Mouse (Mus musculus) heart, embryonic 16.5 days (tissue): Measurements from ENCODE around the gene Igf1r. TPM values are rescaled to one million over a fixed set of nuclear protein-coding genes. Genes with fewer than 3 reads are reported as not detected.

Experiments used
- ATAC-seq: fragments of 200-750 bp; cut with Nextera tagmentation; replicated peaks from 2 replicates; pipeline ENCODE4 v1.8.0; 2017; ENCODE audit warnings: moderate number of reproducible peaks; ENCODE audit not compliant: insufficient read depth, low FRiP score; ENCODE audit errors: extremely low read depth
- H3K27ac ChIP-seq: fragments of 300-500 bp; sonication (generic); 2 replicates; pipeline ENCODE4 v1.5.1; 2014; ENCODE audit warnings: mild to moderate bottlenecking, low read length, control low read depth, moderate library complexity
- H3K27me3 ChIP-seq: fragments of 300-500 bp; sonication (generic); 2 replicates; pipeline ENCODE4 v1.6.1; 2014; ENCODE audit warnings: low read length, mixed read lengths; ENCODE audit not compliant: control insufficient read depth, insufficient read depth
- H3K36me3 ChIP-seq: fragments of 300-500 bp; sonication (generic); 2 replicates; pipeline ENCODE4 v1.6.1; 2014; ENCODE audit not compliant: control insufficient read depth, insufficient read depth
- H3K4me1 ChIP-seq: fragments of 300-500 bp; sonication (generic); 2 replicates; pipeline ENCODE4 v1.6.1; 2014; ENCODE audit warnings: low read length, mixed read lengths; ENCODE audit not compliant: control insufficient read depth, insufficient read depth
- H3K4me2 ChIP-seq: fragments of 300-500 bp; sonication (generic); 2 replicates; pipeline ENCODE4 v1.6.1; 2014; ENCODE audit warnings: low read depth, mild to moderate bottlenecking, control low read depth, low read length
- H3K4me3 ChIP-seq: fragments of 300-500 bp; sonication (generic); 2 replicates; pipeline ENCODE4 v1.5.1; 2014; ENCODE audit warnings: mild to moderate bottlenecking, control low read depth, low read length
- H3K9ac ChIP-seq: fragments of 300-500 bp; sonication (generic); 2 replicates; pipeline ENCODE4 v1.6.1; 2014; ENCODE audit warnings: low read length, control low read depth
- H3K9me3 ChIP-seq: fragments of 300-500 bp; sonication (generic); replicated peaks from 2 replicates; pipeline ENCODE4 v1.6.1; 2016; ENCODE audit warnings: low read length; ENCODE audit not compliant: control insufficient read depth
- WGBS: fragments of 180-500 bp; shearing (Covaris S2); extraction: QIAGEN DNeasy Blood & Tissue Kit; methylation state at CpG from one replicate; pipeline ENCODE4 v1.1.7; 2014; 5-methylcytosine and 5-hydroxymethylcytosine counted together
- polyA plus RNA-seq: library from polyadenylated mRNA; unstranded; fragments of >200 nt; fragmentation: Nextera tagmentation; extraction: Ambion mirVana; gene quantifications from 2 replicates; pipeline ENCODE4 v1.2.1, GENCODE M21; 2015

The Igf1r gene
- polyA plus RNA-seq, 1 experiment from 2014 or later = 16.4 TPM

GRCm38 (mm10) chr7:68059690-68060089 lies 107.1 kb downstream of the Igf1r start:
- WGBS = 78% methylated on average over 6 of the region's 6 CpGs

DNA sequence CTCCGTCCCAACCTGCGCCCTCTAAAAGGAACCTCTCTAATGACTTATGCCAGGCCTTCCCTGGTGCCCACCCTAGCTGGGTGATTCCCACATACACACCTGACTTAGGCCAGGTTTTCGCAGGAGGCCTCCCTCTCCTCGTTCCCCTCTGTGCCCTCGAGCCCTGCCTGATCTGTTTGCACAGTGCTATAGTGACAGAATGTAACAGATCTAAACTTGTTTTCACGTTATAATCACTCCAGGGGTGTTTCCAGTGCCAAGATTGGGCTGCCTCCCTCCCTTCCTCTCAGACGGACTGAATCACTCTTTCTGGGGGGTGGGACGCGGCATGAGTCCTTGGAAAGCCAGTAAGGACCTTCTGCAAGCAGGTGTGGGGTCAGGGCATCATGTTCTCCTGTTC lies 108.8 kb downstream of the Igf1r start:
- no peak overlapping the region for H3K27ac ChIP-seq
- H3K27me3 ChIP-seq = no peaks in the 10 kb centered on the region
- H3K4me2 ChIP-seq = no peak overlapping the region
- no peak overlapping the region for H3K9ac ChIP-seq
- H3K4me3 ChIP-seq = no peak overlapping the region
- H3K9me3 ChIP-seq = no peaks in the 10 kb centered on the region
- H3K4me1 ChIP-seq = peaks cover 42% of the 10 kb centered on the region
- H3K36me3 ChIP-seq = no peaks in the 10 kb centered on the region
- no peak for ATAC-seq
- WGBS = 67% methylated on average over 9 of the region's 9 CpGs

More at GRCm38 (mm10) chr7:68059690-68060089, 107.1 kb downstream of the Igf1r start:
- H3K27me3 ChIP-seq = no peaks in the 10 kb centered on the region
- H3K27ac ChIP-seq = no peak overlapping the region
- no peak overlapping the region for H3K4me3 ChIP-seq
- H3K9ac ChIP-seq = no peak overlapping the region
- no peaks in the 10 kb centered on the region for H3K9me3 ChIP-seq
- ATAC-seq = no peak
- H3K36me3 ChIP-seq = no peaks in the 10 kb centered on the region
- peaks cover 34% of the 10 kb centered on the region for H3K4me1 ChIP-seq
- no peak overlapping the region for H3K4me2 ChIP-seq

- no peaks in the 10 kb centered on the region for H3K9me3 ChIP-seq
- H3K9ac ChIP-seq = no peak overlapping the region
- H3K4me1 ChIP-seq = peaks cover 43% of the 10 kb centered on the region
- H3K4me2 ChIP-seq = no peak overlapping the region
- H3K27ac ChIP-seq = no peak overlapping the region
- H3K27me3 ChIP-seq = no peaks in the 10 kb centered on the region
- no peak for ATAC-seq
- WGBS = 69% methylated on average over 13 of the region's 13 CpGs
- H3K4me3 ChIP-seq = no peak overlapping the region
- H3K36me3 ChIP-seq = no peaks in the 10 kb centered on the region
Observed at GRCm38 (mm10) chr7:68062170-68062848, 109.7 kb downstream of the Igf1r start.

- H3K4me1 ChIP-seq = peaks cover 43% of the 10 kb centered on the region
- H3K27me3 ChIP-seq = no peaks in the 10 kb centered on the region
- WGBS = 56% methylated on average over 5 of the region's 5 CpGs
- H3K4me2 ChIP-seq = no peak overlapping the region
- H3K27ac ChIP-seq = no peak overlapping the region
- no peaks in the 10 kb centered on the region for H3K36me3 ChIP-seq
- no peaks in the 10 kb centered on the region for H3K9me3 ChIP-seq
- no peak overlapping the region for H3K9ac ChIP-seq
- no peak overlapping the region for H3K4me3 ChIP-seq
- ATAC-seq = no peak
Observed at GRCm38 (mm10) chr7:68062849-68063208, 110.2 kb downstream of the Igf1r start.

DNA sequence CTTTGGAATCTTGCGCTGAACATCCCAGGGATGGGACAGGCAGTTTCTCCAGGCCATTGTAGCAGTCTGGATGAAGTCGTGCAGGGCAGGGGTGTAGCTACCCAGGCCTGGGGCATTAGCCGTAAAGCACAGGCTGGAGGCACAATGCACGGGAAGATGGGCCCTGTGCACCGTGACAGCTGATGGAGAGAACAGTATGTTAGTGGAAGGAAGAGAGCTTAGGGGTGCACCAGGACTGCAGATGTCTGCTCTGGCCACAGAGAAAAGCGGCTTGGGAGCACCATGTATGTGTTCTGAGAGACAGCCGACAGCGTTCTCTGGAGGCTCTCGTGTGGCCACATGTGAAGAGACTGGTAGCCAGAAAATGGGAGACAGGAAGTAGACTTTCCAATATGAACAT lies 111.1 kb downstream of the Igf1r start:
- no peak overlapping the region for H3K27ac ChIP-seq
- no peak overlapping the region for H3K9ac ChIP-seq
- 83% methylated on average over 9 of the region's 9 CpGs for WGBS
- peaks cover 43% of the 10 kb centered on the region for H3K4me1 ChIP-seq
- H3K27me3 ChIP-seq = no peaks in the 10 kb centered on the region
- ATAC-seq = no peak
- H3K4me2 ChIP-seq = no peak overlapping the region
- no peak overlapping the region for H3K4me3 ChIP-seq
- no peaks in the 10 kb centered on the region for H3K36me3 ChIP-seq
- no peaks in the 10 kb centered on the region for H3K9me3 ChIP-seq

- Histone ChIP-seq H3K4me1 (peaks cover 47% of the 10 kb centered on the region), H3K4me3 (no peak overlapping the region), H3K36me3 (no peaks in the 10 kb centered on the region), H3K9ac (no peak overlapping the region), H3K27ac (peak overlapping the region; percentile 81), H3K9me3 (no peaks in the 10 kb centered on the region), H3K4me2 (peak overlapping the region; percentile 28; the same call in 1 of the 2 replicates), H3K27me3 (no peaks in the 10 kb centered on the region)
- 86% methylated on average over 8 of the region's 8 CpGs for WGBS
- ATAC-seq = no peak
Observed at GRCm38 (mm10) chr7:68064120-68064519, 111.5 kb downstream of the Igf1r start.

GRCm38 (mm10) chr7:68064647-68065362 lies 112.2 kb downstream of the Igf1r start:
- H3K9me3 ChIP-seq = no peaks in the 10 kb centered on the region
- peaks cover 52% of the 10 kb centered on the region for H3K4me1 ChIP-seq
- no peaks in the 10 kb centered on the region for H3K27me3 ChIP-seq
- 42% methylated on average over 11 of the region's 11 CpGs for WGBS
- peak; percentile 66 for ATAC-seq
- H3K36me3 ChIP-seq = no peaks in the 10 kb centered on the region
- peak overlapping the region; percentile 50 for H3K9ac ChIP-seq
- H3K27ac ChIP-seq = peak overlapping the region; percentile 81
- H3K4me3 ChIP-seq = no peak overlapping the region
- H3K4me2 ChIP-seq = peak overlapping the region; percentile 28

GRCm38 (mm10) chr7:68065904-68066303 lies 113.3 kb downstream of the Igf1r start:
- H3K4me2 ChIP-seq = no peak overlapping the region
- H3K27me3 ChIP-seq = no peaks in the 10 kb centered on the region
- ATAC-seq = 0 out of 2 replicates have a peak, but pooled peaks have one; percentile 33
- H3K4me3 ChIP-seq = no peak overlapping the region
- H3K4me1 ChIP-seq = peaks cover 63% of the 10 kb centered on the region
- H3K36me3 ChIP-seq = no peaks in the 10 kb centered on the region
- H3K9me3 ChIP-seq = no peaks in the 10 kb centered on the region
- H3K27ac ChIP-seq = peak overlapping the region; percentile 30
- H3K9ac ChIP-seq = no peak overlapping the region
- 44% methylated on average over 6 of the region's 6 CpGs for WGBS

DNA sequence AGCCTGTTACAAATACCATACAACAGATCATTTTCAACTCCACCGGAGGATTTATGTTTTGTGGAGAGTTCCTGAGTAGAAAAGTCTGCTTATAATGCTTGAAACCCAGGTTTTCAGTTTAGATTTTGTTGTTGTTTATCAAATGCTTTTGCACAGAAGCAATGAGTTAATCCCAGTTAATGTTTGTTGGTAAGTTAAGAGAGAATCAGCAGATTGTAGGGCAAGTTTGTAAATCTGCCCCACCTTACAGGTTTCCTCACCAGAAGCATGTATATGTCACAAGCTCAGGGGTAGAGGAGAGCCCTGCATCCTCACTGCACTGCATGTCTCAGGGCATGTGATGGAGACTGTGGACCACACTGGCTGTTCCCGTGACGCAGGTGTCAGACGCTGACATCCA lies 114.7 kb downstream of the Igf1r start:
- H3K27ac ChIP-seq = no peak overlapping the region
- no peak for ATAC-seq
- H3K4me2 ChIP-seq = no peak overlapping the region
- H3K4me1 ChIP-seq = peaks cover 66% of the 10 kb centered on the region
- H3K9ac ChIP-seq = no peak overlapping the region
- H3K36me3 ChIP-seq = no peaks in the 10 kb centered on the region
- H3K4me3 ChIP-seq = no peak overlapping the region
- no peaks in the 10 kb centered on the region for H3K27me3 ChIP-seq
- WGBS = 87% methylated on average over 4 of the region's 4 CpGs
- H3K9me3 ChIP-seq = no peaks in the 10 kb centered on the region
